Mouse (Mus musculus) forebrain, embryonic 10.5 days (tissue): ENCODE measurements around the gene Pip4k2b. TPM values are rescaled to one million over a fixed set of nuclear protein-coding genes. Genes with fewer than 3 reads are reported as not detected.
"Not testable (repeated sequence)": the region's sequence is repeated elsewhere in the genome, so short reads cannot be mapped to it uniquely, and the experiment has no call there.

Source experiments
- DNase-seq: peaks from one replicate; pipeline ENCODE4 v3.0.0-alpha.2; 2017; ENCODE audit warnings: low spot score; ENCODE audit errors: extremely low spot score
- H3K27ac ChIP-seq: fragments of 300-500 bp; sonication (generic); 2 replicates; pipeline ENCODE4 v1.5.1; 2016; ENCODE audit warnings: mild to moderate bottlenecking
- H3K27me3 ChIP-seq: fragments of 300-500 bp; sonication (generic); 2 replicates; pipeline ENCODE4 v1.6.1; 2016; ENCODE audit warnings: mild to moderate bottlenecking; ENCODE audit not compliant: poor library complexity, severe bottlenecking
- H3K36me3 ChIP-seq: fragments of 300-500 bp; sonication (generic); replicated peaks from 2 replicates; pipeline ENCODE4 v1.6.1; 2016; ENCODE audit warnings: mild to moderate bottlenecking, moderate library complexity
- H3K4me1 ChIP-seq: fragments of 300-500 bp; sonication (generic); 2 replicates; pipeline ENCODE4 v1.6.1; 2016
- H3K4me3 ChIP-seq: fragments of 300-500 bp; sonication (generic); 2 replicates; pipeline ENCODE4 v1.5.1; 2016; ENCODE audit warnings: mild to moderate bottlenecking, moderate library complexity
- H3K9me3 ChIP-seq: fragments of 300-500 bp; sonication (generic); 2 replicates; pipeline ENCODE4 v1.6.1; 2016; ENCODE audit warnings: mild to moderate bottlenecking, moderate library complexity
- WGBS: fragments of 180-500 bp; shearing (Covaris S2); methylation state at CpG from one replicate; pipeline ENCODE4 v1.1.7; 2016; 5-methylcytosine and 5-hydroxymethylcytosine counted together
- polyA plus RNA-seq: library from polyadenylated mRNA; unstranded; fragments of >200 nt; fragmentation: Nextera tagmentation; extraction: Ambion mirVana; gene quantifications from 2 replicates; pipeline ENCODE4 v1.2.1, GENCODE M21; 2016

Pip4k2b gene
- 1.3 and 2.1 TPM in 2 replicates for polyA plus RNA-seq

GRCm38 (mm10) chr11:97744063-97744717, at the start of gene Pip4k2b:
Gene Pip4k2b (minus strand): TSS chr11:97744704.
- peaks cover 36% of the 10 kb centered on the region for H3K36me3 ChIP-seq
- peaks cover 37% of the 10 kb centered on the region for H3K4me1 ChIP-seq
- H3K9me3 ChIP-seq = no peaks in the 10 kb centered on the region
- H3K4me3 ChIP-seq = peak within 1 kb of the TSS; percentile 90
- no peak for DNase-seq
- H3K27me3 ChIP-seq = no peaks in the 10 kb centered on the region
- WGBS = under 1% methylated on average over 62 of the region's 63 CpGs
- H3K27ac ChIP-seq = peak within 1 kb of the TSS; percentile 99

GRCm38 (mm10) chr11:97793165-97793564, 48.7 kb upstream of the Pip4k2b start:
- Histone ChIP-seq H3K27ac (no peak overlapping the region), H3K4me3 (no peak overlapping the region), H3K36me3 (no peaks in the 10 kb centered on the region), H3K27me3 (no peaks in the 10 kb centered on the region), H3K4me1 (peaks cover 2% of the 10 kb centered on the region), H3K9me3 (no peaks in the 10 kb centered on the region)
- 15% methylated on average over 2 of the region's 2 CpGs for WGBS
- DNase-seq = no peak

DNA sequence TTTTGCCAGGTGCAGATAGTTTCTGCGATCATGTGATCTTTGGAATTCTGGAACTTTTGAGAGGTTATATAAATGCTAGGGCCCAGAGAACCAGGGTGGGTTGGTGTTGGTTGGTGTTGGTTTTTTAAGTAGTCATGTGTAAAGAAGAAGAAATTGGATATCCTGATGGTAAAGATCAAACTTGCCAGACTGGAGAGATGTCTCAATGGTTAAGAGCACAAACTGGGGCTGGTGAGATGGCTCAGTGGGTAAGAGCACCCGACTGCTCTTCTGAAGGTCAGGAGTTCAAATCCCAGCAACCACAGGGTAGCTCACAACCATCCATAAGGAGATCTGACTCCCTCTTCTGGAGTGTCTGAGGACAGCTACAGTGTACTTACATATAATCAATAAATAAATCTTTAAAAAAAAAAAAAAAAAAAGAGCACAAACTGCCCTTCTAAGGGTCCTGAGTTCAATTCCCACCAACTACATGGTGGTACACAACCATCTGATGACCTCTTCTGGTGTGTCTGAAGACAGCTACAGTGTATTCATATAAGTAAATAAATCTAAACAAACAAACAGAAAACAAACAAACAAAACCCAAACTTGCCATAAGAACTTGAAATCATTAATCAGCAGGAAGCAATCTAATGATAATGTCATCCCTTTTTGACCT, 46.4 kb upstream of the Pip4k2b start:
- not testable (repeated sequence) for DNase-seq, H3K27ac ChIP-seq, H3K9me3 ChIP-seq, H3K36me3 ChIP-seq, H3K4me3 ChIP-seq, H3K4me1 ChIP-seq, H3K27me3 ChIP-seq
- WGBS = 87% methylated on average over 2 of the region's 2 CpGs

DNA sequence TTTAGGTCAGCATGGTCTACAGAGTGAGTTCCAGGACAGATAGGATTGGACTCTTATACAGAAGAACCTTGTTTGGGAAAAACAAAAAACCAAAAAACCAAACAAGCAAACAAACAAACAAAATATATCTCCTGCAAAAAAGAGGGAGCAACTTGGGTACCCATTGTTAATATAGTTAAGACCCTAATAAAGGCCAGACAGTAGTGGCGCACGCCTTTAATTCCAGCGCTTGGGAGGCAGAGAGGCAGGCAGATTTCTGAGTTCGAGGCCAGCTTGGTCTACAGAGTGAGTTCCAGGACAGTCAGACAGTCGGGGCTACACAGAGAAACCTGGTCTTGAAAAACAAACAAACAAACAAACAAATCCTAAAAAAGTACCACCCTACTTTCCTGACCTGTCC, 45.2 kb upstream of the Pip4k2b start:
- H3K9me3 ChIP-seq = no peaks in the 10 kb centered on the region
- no peak overlapping the region for H3K4me3 ChIP-seq
- DNase-seq = no peak
- no peaks in the 10 kb centered on the region for H3K27me3 ChIP-seq
- H3K4me1 ChIP-seq = no peaks in the 10 kb centered on the region
- 85% methylated on average over 5 of the region's 5 CpGs for WGBS
- no peaks in the 10 kb centered on the region for H3K36me3 ChIP-seq
- H3K27ac ChIP-seq = no peak overlapping the region

- H3K9me3 ChIP-seq = 0 out of 2 replicates have a peak, but pooled peaks cover 3% of the 10 kb centered on the region
- no peak for DNase-seq
- peaks cover 4% of the 10 kb centered on the region for H3K4me1 ChIP-seq
- 89% methylated on average over 3 of the region's 3 CpGs for WGBS
- no peak overlapping the region for H3K27ac ChIP-seq
- no peaks in the 10 kb centered on the region for H3K27me3 ChIP-seq
- no peaks in the 10 kb centered on the region for H3K36me3 ChIP-seq
- H3K4me3 ChIP-seq = no peak overlapping the region
Observed at GRCm38 (mm10) chr11:97787961-97788360, 43.5 kb upstream of the Pip4k2b start.

- Histone ChIP-seq H3K27me3 (no peaks in the 10 kb centered on the region), H3K4me1 (peaks cover 28% of the 10 kb centered on the region), H3K9me3 (0 out of 2 replicates have a peak, but pooled peaks cover 3% of the 10 kb centered on the region), H3K36me3 (peaks cover 40% of the 10 kb centered on the region), H3K4me3 (peak overlapping the region; percentile 98), H3K27ac (peak overlapping the region; percentile 99)
- DNase-seq = no peak
- under 1% methylated on average over 10 of the region's 10 CpGs for WGBS
Observed at GRCm38 (mm10) chr11:97782564-97782895, 38.0 kb upstream of the Pip4k2b start.

- H3K9me3 ChIP-seq = 0 out of 2 replicates have a peak, but pooled peaks cover 3% of the 10 kb centered on the region
- H3K4me1 ChIP-seq = peaks cover 28% of the 10 kb centered on the region
- under 1% methylated on average over 67 of the region's 67 CpGs for WGBS
Observed at GRCm38 (mm10) chr11:97781832-97782563, 37.5 kb upstream of the Pip4k2b start, which contains the start of gene Rpl23. Gene Rpl23 (minus strand): TSS chr11:97782437.

GRCm38 (mm10) chr11:97781478-97781831, 37.0 kb upstream of the Pip4k2b start:
- Histone ChIP-seq H3K9me3 (0 out of 2 replicates have a peak, but pooled peaks cover 3% of the 10 kb centered on the region), H3K4me1 (peaks cover 28% of the 10 kb centered on the region), H3K27me3 (no peaks in the 10 kb centered on the region), H3K27ac (peak overlapping the region; percentile 99), H3K4me3 (peak overlapping the region; percentile 98), H3K36me3 (peaks cover 51% of the 10 kb centered on the region)
- 3% methylated on average over 11 of the region's 11 CpGs for WGBS
- DNase-seq = no peak

More at GRCm38 (mm10) chr11:97781832-97782563, 37.5 kb upstream of the Pip4k2b start, which contains the start of gene Rpl23:
- DNase-seq = peak; percentile 99
- Histone ChIP-seq H3K27ac (peak within 1 kb of the TSS; percentile 99), H3K27me3 (no peaks in the 10 kb centered on the region), H3K4me3 (peak within 1 kb of the TSS; percentile 98), H3K36me3 (peaks cover 45% of the 10 kb centered on the region)

DNA sequence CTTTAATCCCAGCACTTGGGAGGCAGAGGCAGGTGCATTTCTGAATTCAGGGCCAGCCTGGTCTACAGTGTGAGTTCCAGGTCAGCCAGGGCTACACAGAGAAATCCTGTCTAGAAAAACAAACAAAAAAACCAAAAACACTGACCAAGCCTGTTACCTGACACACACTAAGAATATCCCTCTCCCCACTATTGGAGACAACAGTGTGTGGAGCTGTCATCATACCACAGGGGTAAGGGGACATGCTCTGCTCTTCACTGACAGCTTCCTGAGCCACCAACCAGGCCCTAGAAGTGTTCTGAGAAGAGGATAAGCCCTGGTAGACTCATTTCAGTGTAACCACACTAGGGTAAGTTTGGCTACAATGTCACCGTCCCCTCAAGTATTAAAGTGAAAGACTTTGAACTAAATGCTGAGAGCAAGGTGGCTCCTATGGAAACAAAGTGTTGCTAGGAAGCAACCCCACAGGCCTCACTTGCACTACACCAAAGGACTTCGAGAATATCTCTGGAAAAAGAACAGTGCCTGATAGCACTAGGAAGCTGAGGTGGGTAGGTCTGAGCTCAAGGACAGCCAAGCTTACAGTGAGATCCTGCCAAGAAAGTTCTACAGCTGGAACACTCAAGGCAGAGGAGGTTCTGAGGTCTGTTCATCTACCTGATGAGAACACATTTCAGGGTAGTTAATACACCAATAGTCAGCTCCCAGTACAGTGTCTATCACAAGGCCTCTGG, 35.6 kb upstream of the Pip4k2b start:
- peaks cover 28% of the 10 kb centered on the region for H3K4me1 ChIP-seq
- WGBS = 81% methylated on average over 2 of the region's 2 CpGs
- 0 out of 2 replicates have a peak overlapping the region, but pooled peaks have one; percentile 99 for H3K27ac ChIP-seq
- H3K9me3 ChIP-seq = 0 out of 2 replicates have a peak, but pooled peaks cover 3% of the 10 kb centered on the region
- peak overlapping the region; percentile 98 for H3K4me3 ChIP-seq
- H3K27me3 ChIP-seq = no peaks in the 10 kb centered on the region
- DNase-seq = no peak
- peaks cover 64% of the 10 kb centered on the region for H3K36me3 ChIP-seq

- Histone ChIP-seq H3K27me3 (no peaks in the 10 kb centered on the region), H3K9me3 (no peaks in the 10 kb centered on the region), H3K36me3 (peaks cover 73% of the 10 kb centered on the region), H3K4me3 (peak overlapping the region; percentile 10; the same call in 1 of the 2 replicates), H3K4me1 (peaks cover 28% of the 10 kb centered on the region), H3K27ac (no peak overlapping the region)
- WGBS = 100% methylated on average over 1 of the region's 1 CpGs
- no peak for DNase-seq
Observed at GRCm38 (mm10) chr11:97778918-97779317, 34.4 kb upstream of the Pip4k2b start.

DNA sequence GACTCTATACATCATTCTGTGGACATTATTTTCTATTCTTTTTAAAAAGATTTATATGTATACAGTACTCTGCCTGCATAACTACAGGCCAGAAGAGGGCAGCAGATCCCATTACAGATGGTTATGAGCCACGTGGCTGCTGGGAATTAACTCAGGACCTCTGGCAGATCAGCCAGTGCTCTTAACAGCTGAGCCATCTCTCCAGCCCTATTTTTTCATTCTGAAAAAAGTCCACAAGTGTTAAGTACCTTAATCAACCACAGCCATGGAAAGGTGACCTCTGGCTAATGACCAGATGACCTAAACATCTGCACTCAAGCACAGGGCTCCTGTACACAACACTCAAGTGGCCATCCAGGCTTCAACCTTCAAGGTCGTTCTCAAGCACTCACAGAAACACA, 32.6 kb upstream of the Pip4k2b start:
- Histone ChIP-seq H3K9me3 (no peaks in the 10 kb centered on the region), H3K27me3 (no peaks in the 10 kb centered on the region), H3K27ac (no peak overlapping the region), H3K4me1 (peaks cover 21% of the 10 kb centered on the region), H3K4me3 (no peak overlapping the region), H3K36me3 (peaks cover 73% of the 10 kb centered on the region)
- peak; percentile 39 for DNase-seq
- 50% methylated on average over 2 of the region's 2 CpGs for WGBS

DNA sequence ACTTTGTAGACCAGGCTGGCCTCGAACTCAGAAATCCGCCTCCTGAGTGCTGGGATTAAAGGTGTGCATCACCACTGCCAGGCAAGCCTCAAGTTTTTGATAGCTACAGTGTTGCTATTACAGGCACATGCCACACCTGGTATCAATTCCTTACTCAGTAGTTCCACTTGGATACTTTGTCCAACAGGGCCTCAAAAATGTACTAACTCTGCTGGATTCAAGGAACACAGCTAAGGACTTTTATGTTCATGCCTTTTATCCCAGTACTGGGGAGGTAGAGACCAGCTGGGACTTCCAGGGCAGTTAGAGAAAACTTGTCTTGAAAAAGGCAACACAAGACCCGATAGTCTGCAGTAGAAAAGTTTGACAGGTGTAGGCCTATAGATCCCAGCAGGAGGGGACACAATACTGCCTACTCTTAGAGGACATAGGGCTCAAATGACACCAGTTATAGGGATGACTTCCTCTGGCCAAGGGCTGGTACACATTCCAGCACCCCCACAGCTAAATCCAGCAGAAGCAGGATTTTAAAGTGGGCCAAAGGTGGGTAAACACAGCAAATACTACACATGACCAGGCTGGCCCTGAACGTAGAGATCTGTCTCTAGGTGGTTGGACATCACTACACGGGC, 32.1 kb upstream of the Pip4k2b start:
- Histone ChIP-seq H3K4me1 (peaks cover 21% of the 10 kb centered on the region), H3K36me3 (peaks cover 73% of the 10 kb centered on the region), H3K27me3 (no peaks in the 10 kb centered on the region), H3K4me3 (peak overlapping the region; percentile 1; the same call in 1 of the 2 replicates), H3K27ac (no peak overlapping the region), H3K9me3 (no peaks in the 10 kb centered on the region)
- DNase-seq = no peak
- WGBS = 55% methylated on average over 5 of the region's 5 CpGs
